Mouse (Mus musculus) MEL (cell line): Measurements from ENCODE around the gene Prrg2.

Experiments used
- EP300 ChIP-seq, 2 experiments: IDR thresholded peaks; 2 replicates each; pipeline ENCODE4 v1.6.1; 2011; ENCODE audit warnings: improper control_type of control experiment in 2 of 2, low read length in 2 of 2, low read depth in 1 of 2, mild to moderate bottlenecking in 1 of 2
- HCFC1 ChIP-seq: IDR thresholded peaks from 2 replicates; pipeline ENCODE4 v1.6.1; 2012; ENCODE audit warnings: low read depth, mild to moderate bottlenecking, inconsistent platforms, low read length, improper control_type of control experiment, moderate library complexity
- JUND ChIP-seq: IDR thresholded peaks from 2 replicates; pipeline ENCODE4 v1.6.1; 2011; ENCODE audit warnings: low read depth, mild to moderate bottlenecking, improper control_type of control experiment, low read length
- POLR2A ChIP-seq, 2 experiments: IDR thresholded peaks; 2 replicates each; pipeline ENCODE4 v1.6.1; 2011 to 2012; ENCODE audit warnings: low read length in 2 of 2, mild to moderate bottlenecking in 2 of 2, control low read depth in 1 of 2, improper control_type of control experiment in 1 of 2, low read depth in 1 of 2, moderate library complexity in 1 of 2; ENCODE audit not compliant: control insufficient read depth in 1 of 2, insufficient read depth in 1 of 2, poor library complexity in 1 of 2
- TAL1 ChIP-seq: IDR thresholded peaks from 2 replicates; pipeline ENCODE4 v1.6.1; 2012; ENCODE audit warnings: mild to moderate bottlenecking, inconsistent platforms, low read length, moderate library complexity, mixed read lengths
- UBTF ChIP-seq: IDR thresholded peaks from 2 replicates; pipeline ENCODE4 v1.6.1; 2012; ENCODE audit warnings: low read depth, mild to moderate bottlenecking, inconsistent platforms, low read length, improper control_type of control experiment, moderate library complexity, borderline replicate concordance; ENCODE audit not compliant: insufficient read depth
- ZC3H11A ChIP-seq: IDR thresholded peaks from 2 replicates; pipeline ENCODE4 v1.6.1; 2012; ENCODE audit warnings: low read depth, mild to moderate bottlenecking, inconsistent platforms, low read length, improper control_type of control experiment
- ZMIZ1 ChIP-seq: IDR thresholded peaks from 2 replicates; pipeline ENCODE4 v1.6.1; 2012; ENCODE audit warnings: low read depth, mild to moderate bottlenecking, inconsistent platforms, low read length, improper control_type of control experiment, moderate library complexity

DNA sequence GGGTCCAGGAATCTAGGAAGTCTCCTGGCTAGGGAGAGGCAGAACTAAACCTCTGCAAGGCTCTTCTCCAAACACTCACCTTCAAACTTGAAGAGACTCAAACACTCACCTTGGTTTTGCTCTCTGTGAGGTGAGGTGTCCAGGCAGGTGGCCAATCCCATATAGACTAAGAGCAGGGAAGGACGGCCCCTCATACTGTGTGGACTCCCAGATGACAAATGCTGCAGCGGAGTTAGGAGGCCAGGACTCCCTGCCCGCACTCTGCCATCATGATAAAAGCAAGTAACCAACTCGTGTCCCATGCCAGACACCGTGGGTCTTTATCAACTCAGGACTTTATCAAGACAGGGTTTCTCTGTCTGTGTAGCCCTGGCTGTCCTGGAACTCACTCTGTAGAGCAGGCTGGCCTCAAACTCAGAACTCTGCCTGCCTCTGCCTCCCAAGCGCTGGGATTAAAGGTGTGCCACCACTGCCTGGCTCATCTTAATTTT is 1.8 kb downstream of the Prrg2 start:
- no peak for TF ChIP-seq EP300 (IDR thresholded peaks at IDR 0.05; ENCODE audit: low read depth in 1 of 2, low read length in 2 of 2)
- TF ChIP-seq HCFC1 = no peak
- no peak for TF ChIP-seq TAL1
- no peak for TF ChIP-seq JUND
- no peak for TF ChIP-seq POLR2A (IDR thresholded peaks at IDR 0.05; ENCODE audit: control insufficient read depth in 1 of 2, insufficient read depth in 1 of 2, low read depth in 1 of 2, low read length in 2 of 2, poor library complexity in 1 of 2)
- no peak for TF ChIP-seq ZC3H11A
- no peak for TF ChIP-seq ZMIZ1
- no peak for TF ChIP-seq UBTF
